Mouse (Mus musculus): ENCODE results near the gene Dtl. TPM values are rescaled to one million over a fixed set of nuclear protein-coding genes. Genes with fewer than 3 reads are reported as not detected.

Dtl gene
- 60.5 and 64.2 TPM in 2 replicates for polyA plus RNA-seq (2015; fragmentation: Nextera tagmentation; extraction: Ambion mirVana)

- peak; percentile 98 for ATAC-seq (ENCODE audit: insufficient number of reproducible peaks, insufficient read depth, low FRiP score, low TSS enrichment, low read depth)
- peak within 1 kb of the TSS; percentile 90 for H3K4me3 ChIP-seq
- peak within 1 kb of the TSS; percentile 74 for H3K4me2 ChIP-seq
- H3K9ac ChIP-seq: peak within 1 kb of the TSS; percentile 86
- peaks cover 13% of the 10 kb centered on the region for H3K36me3 ChIP-seq
- H3K27me3 ChIP-seq: no peaks in the 10 kb centered on the region
- no peaks in the 10 kb centered on the region for H3K9me3 ChIP-seq
- peak within 1 kb of the TSS; percentile 95 for H3K27ac ChIP-seq
- peaks cover 26% of the 10 kb centered on the region for H3K4me1 ChIP-seq
- WGBS: under 1% methylated on average over 70 of the region's 70 CpGs
Measured at GRCm38 (mm10) chr1:191575458-191576247, at the start of gene Dtl, which contains the start of gene Ints7. Gene Dtl, minus strand, starts transcription at chr1:191575544. Gene Ints7, plus strand, starts transcription at chr1:191575636.

GRCm38 (mm10) chr1:191625026-191625425 lies 49.7 kb upstream of the Dtl start:
- no peak for ATAC-seq (ENCODE audit: insufficient number of reproducible peaks, insufficient read depth, low FRiP score, low TSS enrichment, low read depth)
- no peaks in the 10 kb centered on the region for H3K27me3 ChIP-seq
- no peak overlapping the region for H3K4me3 ChIP-seq
- no peaks in the 10 kb centered on the region for H3K4me1 ChIP-seq
- 71% methylated on average over 6 of the region's 6 CpGs for WGBS
- no peak overlapping the region for H3K9ac ChIP-seq
- H3K4me2 ChIP-seq: no peak overlapping the region
- H3K9me3 ChIP-seq: no peaks in the 10 kb centered on the region
- peaks cover 35% of the 10 kb centered on the region for H3K36me3 ChIP-seq
- H3K27ac ChIP-seq: no peak overlapping the region

- no peaks in the 10 kb centered on the region for H3K4me1 ChIP-seq
- H3K27ac ChIP-seq: no peak overlapping the region
- ATAC-seq (ENCODE audit: insufficient number of reproducible peaks, insufficient read depth, low FRiP score, low TSS enrichment, low read depth): no peak
Measured at GRCm38 (mm10) chr1:191624492-191624891, 49.1 kb upstream of the Dtl start.

GRCm38 (mm10) chr1:191622801-191623200 lies 47.5 kb upstream of the Dtl start:
- Histone ChIP-seq H3K4me3 (no peak overlapping the region), H3K9me3 (no peaks in the 10 kb centered on the region), H3K27me3 (no peaks in the 10 kb centered on the region), H3K27ac (no peak overlapping the region), H3K4me2 (no peak overlapping the region), H3K4me1 (no peaks in the 10 kb centered on the region), H3K36me3 (peaks cover 57% of the 10 kb centered on the region), H3K9ac (no peak overlapping the region)
- ATAC-seq (ENCODE audit: insufficient number of reproducible peaks, insufficient read depth, low FRiP score, low TSS enrichment, low read depth): no peak
- 94% methylated on average over 8 of the region's 8 CpGs for WGBS

More at GRCm38 (mm10) chr1:191624492-191624891, 49.1 kb upstream of the Dtl start:
- Histone ChIP-seq H3K9ac (no peak overlapping the region), H3K36me3 (peaks cover 41% of the 10 kb centered on the region), H3K9me3 (no peaks in the 10 kb centered on the region), H3K27me3 (no peaks in the 10 kb centered on the region), H3K4me2 (no peak overlapping the region), H3K4me3 (no peak overlapping the region)
- WGBS: 78% methylated on average over 6 of the region's 6 CpGs

- no peak for ATAC-seq (ENCODE audit: insufficient number of reproducible peaks, insufficient read depth, low FRiP score, low TSS enrichment, low read depth)
- 93% methylated on average over 8 of the region's 8 CpGs for WGBS
- no peaks in the 10 kb centered on the region for H3K27me3 ChIP-seq
Measured at GRCm38 (mm10) chr1:191621096-191621495, 45.8 kb upstream of the Dtl start.

GRCm38 (mm10) chr1:191618067-191618766 lies 42.9 kb upstream of the Dtl start:
- H3K9ac ChIP-seq: no peak overlapping the region
- no peak for ATAC-seq (ENCODE audit: insufficient number of reproducible peaks, insufficient read depth, low FRiP score, low TSS enrichment, low read depth)
- H3K27ac ChIP-seq: no peak overlapping the region
- H3K4me2 ChIP-seq: no peak overlapping the region
- H3K36me3 ChIP-seq: peaks cover 98% of the 10 kb centered on the region
- 90% methylated on average over 12 of the region's 12 CpGs for WGBS
- no peaks in the 10 kb centered on the region for H3K27me3 ChIP-seq
- H3K9me3 ChIP-seq: no peaks in the 10 kb centered on the region
- no peaks in the 10 kb centered on the region for H3K4me1 ChIP-seq
- no peak overlapping the region for H3K4me3 ChIP-seq

More at GRCm38 (mm10) chr1:191621096-191621495, 45.8 kb upstream of the Dtl start:
- no peak overlapping the region for H3K9ac ChIP-seq
- no peaks in the 10 kb centered on the region for H3K4me1 ChIP-seq
- H3K36me3 ChIP-seq: peaks cover 74% of the 10 kb centered on the region
- H3K9me3 ChIP-seq: no peaks in the 10 kb centered on the region
- H3K4me3 ChIP-seq: no peak overlapping the region
- H3K27ac ChIP-seq: no peak overlapping the region
- H3K4me2 ChIP-seq: no peak overlapping the region

GRCm38 (mm10) chr1:191617589-191617988 lies 42.2 kb upstream of the Dtl start:
- ATAC-seq (ENCODE audit: insufficient number of reproducible peaks, insufficient read depth, low FRiP score, low TSS enrichment, low read depth): no peak
- Histone ChIP-seq H3K9me3 (no peaks in the 10 kb centered on the region), H3K4me2 (no peak overlapping the region), H3K9ac (no peak overlapping the region), H3K27me3 (no peaks in the 10 kb centered on the region), H3K4me3 (no peak overlapping the region), H3K4me1 (no peaks in the 10 kb centered on the region), H3K36me3 (peaks cover 98% of the 10 kb centered on the region), H3K27ac (no peak overlapping the region)
- 86% methylated on average over 3 of the region's 3 CpGs for WGBS

- Histone ChIP-seq H3K4me3 (no peak overlapping the region), H3K27me3 (no peaks in the 10 kb centered on the region), H3K4me1 (no peaks in the 10 kb centered on the region), H3K4me2 (no peak overlapping the region), H3K36me3 (peaks cover 96% of the 10 kb centered on the region), H3K9me3 (no peaks in the 10 kb centered on the region), H3K27ac (no peak overlapping the region), H3K9ac (no peak overlapping the region)
- WGBS: 90% methylated on average over 8 of the region's 8 CpGs
- ATAC-seq (ENCODE audit: insufficient number of reproducible peaks, insufficient read depth, low FRiP score, low TSS enrichment, low read depth): no peak
Measured at GRCm38 (mm10) chr1:191616245-191616644, 40.9 kb upstream of the Dtl start.

GRCm38 (mm10) chr1:191612877-191613276 lies 37.5 kb upstream of the Dtl start:
- Histone ChIP-seq H3K36me3 (peaks cover 94% of the 10 kb centered on the region), H3K27me3 (no peaks in the 10 kb centered on the region), H3K9ac (no peak overlapping the region), H3K4me2 (no peak overlapping the region), H3K4me3 (no peak overlapping the region), H3K27ac (no peak overlapping the region), H3K4me1 (no peaks in the 10 kb centered on the region), H3K9me3 (no peaks in the 10 kb centered on the region)
- ATAC-seq (ENCODE audit: insufficient number of reproducible peaks, insufficient read depth, low FRiP score, low TSS enrichment, low read depth): no peak
- WGBS: 90% methylated on average over 16 of the region's 16 CpGs

- Histone ChIP-seq H3K36me3 (peaks cover 94% of the 10 kb centered on the region), H3K4me2 (no peak overlapping the region), H3K9ac (no peak overlapping the region), H3K27me3 (no peaks in the 10 kb centered on the region), H3K4me1 (no peaks in the 10 kb centered on the region), H3K27ac (no peak overlapping the region), H3K4me3 (no peak overlapping the region), H3K9me3 (no peaks in the 10 kb centered on the region)
- ATAC-seq (ENCODE audit: insufficient number of reproducible peaks, insufficient read depth, low FRiP score, low TSS enrichment, low read depth): no peak
- 84% methylated on average over 9 of the region's 9 CpGs for WGBS
Measured at GRCm38 (mm10) chr1:191611686-191612085, 36.3 kb upstream of the Dtl start.

GRCm38 (mm10) chr1:191610357-191610756 lies 35.0 kb upstream of the Dtl start:
- H3K27ac ChIP-seq: no peak overlapping the region
- H3K27me3 ChIP-seq: no peaks in the 10 kb centered on the region
- H3K9me3 ChIP-seq: no peaks in the 10 kb centered on the region
- no peaks in the 10 kb centered on the region for H3K4me1 ChIP-seq
- ATAC-seq (ENCODE audit: insufficient number of reproducible peaks, insufficient read depth, low FRiP score, low TSS enrichment, low read depth): no peak
- no peak overlapping the region for H3K4me3 ChIP-seq
- 95% methylated on average over 7 of the region's 7 CpGs for WGBS
- peaks cover 93% of the 10 kb centered on the region for H3K36me3 ChIP-seq
- no peak overlapping the region for H3K9ac ChIP-seq
- no peak overlapping the region for H3K4me2 ChIP-seq

- H3K36me3 ChIP-seq: peaks cover 93% of the 10 kb centered on the region
- H3K9me3 ChIP-seq: no peaks in the 10 kb centered on the region
- no peaks in the 10 kb centered on the region for H3K27me3 ChIP-seq
- no peak overlapping the region for H3K4me2 ChIP-seq
- no peak for ATAC-seq (ENCODE audit: insufficient number of reproducible peaks, insufficient read depth, low FRiP score, low TSS enrichment, low read depth)
- no peak overlapping the region for H3K27ac ChIP-seq
- no peaks in the 10 kb centered on the region for H3K4me1 ChIP-seq
- no peak overlapping the region for H3K4me3 ChIP-seq
- WGBS: 91% methylated on average over 1 of the region's 1 CpGs
- H3K9ac ChIP-seq: no peak overlapping the region
Measured at GRCm38 (mm10) chr1:191609578-191609977, 34.2 kb upstream of the Dtl start.
